Mouse (Mus musculus): ENCODE measurements at regions not wholly inside any gene's neighbourhood (a gene's known extent, or its start where the extent isn't known, plus 50 kb on each side); places are given as distances from the start of the nearest gene placed in this dataset.
"Not testable (repeated sequence)": the region's sequence is repeated elsewhere in the genome, so short reads cannot be mapped to it uniquely, and the experiment has no call there.

- DNase-seq: no peak
Measured at GRCm38 (mm10) chr5:91822844-91823576, 139.9 kb downstream of the Rchy1 start.

- no peak for DNase-seq
Measured at GRCm38 (mm10) chr5:91818800-91819199, 144.1 kb downstream of the Rchy1 start.

DNA sequence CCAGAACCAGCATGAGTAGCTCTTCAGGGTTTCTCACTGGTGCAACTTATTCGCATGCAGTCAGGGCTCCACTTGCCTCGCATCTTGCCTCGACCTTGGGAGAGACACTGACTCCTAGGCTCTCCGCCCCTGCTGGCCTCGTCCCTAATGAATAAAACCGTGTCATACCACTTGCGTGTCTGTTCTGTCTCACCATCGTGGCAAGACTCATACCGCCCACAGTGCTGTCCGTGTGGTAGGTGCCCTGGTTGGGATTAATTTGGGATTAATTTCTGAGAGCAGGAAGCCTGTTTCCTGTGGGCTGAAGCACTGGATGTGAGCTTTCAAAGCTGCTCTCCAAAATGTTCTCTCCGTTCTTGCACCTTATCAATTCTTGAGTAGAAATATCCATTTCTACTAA is 144.7 kb downstream of the Rchy1 start:
- no peak for DNase-seq

DNA sequence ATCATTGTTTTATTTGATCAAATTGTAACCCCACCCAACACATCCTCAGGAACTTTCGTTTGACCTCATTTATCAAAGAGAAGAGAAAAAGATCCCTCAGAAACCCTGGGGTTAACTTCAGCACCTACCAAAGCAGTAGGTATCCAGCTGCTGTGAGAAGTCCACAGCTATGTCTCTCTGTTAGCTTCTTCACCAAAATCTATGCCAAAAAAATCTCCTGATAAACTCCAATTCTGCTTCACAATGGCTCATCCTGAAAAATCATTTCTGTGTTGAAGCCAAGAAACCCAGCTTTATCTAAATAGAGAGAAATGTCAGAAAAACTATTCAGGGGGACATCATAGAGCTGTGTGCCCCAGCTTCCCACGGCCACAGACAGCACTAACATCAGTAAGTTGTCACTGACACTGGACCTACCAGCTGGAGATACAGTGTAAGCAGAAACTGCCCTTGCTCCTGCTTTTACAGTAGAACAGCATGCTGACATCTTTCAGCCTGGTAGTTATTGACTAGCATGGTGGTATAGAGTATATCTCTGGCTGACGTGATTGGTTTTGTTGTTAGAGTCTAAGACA is 146.4 kb downstream of the Rchy1 start:
- DNase-seq: no peak

GRCm38 (mm10) chr5:91814956-91815355 is 147.9 kb downstream of the Rchy1 start:
- no peak for DNase-seq

GRCm38 (mm10) chr5:91814417-91814762 is 148.5 kb downstream of the Rchy1 start:
- DNase-seq: no peak

- DNase-seq: no peak
Measured at GRCm38 (mm10) chr5:91813547-91814416, 149.1 kb downstream of the Rchy1 start.

- DNase-seq: no peak
Measured at GRCm38 (mm10) chr5:91807070-91808065, 155.5 kb downstream of the Rchy1 start.

DNA sequence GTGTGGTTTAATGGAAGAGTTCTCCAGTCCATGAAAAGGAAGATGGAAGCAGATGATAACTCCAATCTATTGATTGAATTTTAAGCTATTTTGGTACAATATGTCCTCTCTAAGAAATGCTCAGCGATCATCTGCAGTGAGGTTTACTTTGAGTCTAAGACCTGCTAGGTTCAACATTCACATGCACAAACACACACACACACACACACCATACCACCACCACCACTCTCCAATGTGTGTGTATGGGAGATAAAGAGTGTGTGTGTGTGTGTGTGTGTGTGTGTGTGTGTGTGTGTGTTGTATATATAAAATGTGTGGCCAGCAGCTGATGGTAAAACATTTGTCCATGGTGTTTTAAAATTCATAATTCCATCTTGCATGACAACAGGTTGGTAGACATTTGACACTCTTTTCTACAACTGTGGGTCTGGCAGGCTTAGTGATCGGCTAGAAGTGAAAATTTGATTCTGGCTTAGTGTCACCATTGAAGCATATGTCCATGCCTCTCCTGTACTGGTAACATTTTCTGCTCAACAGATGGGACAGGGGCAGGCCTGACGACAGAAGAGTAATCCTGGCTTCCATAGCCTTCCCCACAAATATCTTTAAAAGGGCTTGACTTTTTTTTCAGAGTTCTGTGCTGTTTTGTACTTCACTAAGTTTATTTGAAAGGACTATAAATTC is 161.4 kb downstream of the Rchy1 start:
- DNase-seq: no peak

- DNase-seq: no peak
Measured at GRCm38 (mm10) chr5:91797362-91797761, 165.5 kb downstream of the Rchy1 start.

DNA sequence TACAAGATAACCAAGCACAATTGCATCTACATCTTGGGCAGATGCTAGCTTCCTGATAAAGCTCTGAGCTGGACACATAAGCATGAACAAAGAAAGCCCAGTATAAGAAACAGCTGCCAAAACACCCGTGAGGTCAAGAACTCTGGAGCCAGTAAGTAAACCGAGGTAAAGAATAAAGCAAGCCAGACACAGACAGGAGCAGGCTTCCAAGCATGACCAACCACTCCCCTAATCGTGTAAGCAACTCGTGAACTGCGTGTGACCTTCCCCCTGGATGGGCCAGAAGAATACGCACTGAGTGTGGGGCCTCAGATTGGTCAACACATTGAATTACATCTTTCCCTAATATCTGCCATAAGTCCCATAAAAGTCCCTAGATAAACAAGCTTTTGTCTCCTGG is 170.1 kb downstream of the Rchy1 start:
- DNase-seq: no peak

GRCm38 (mm10) chr5:91790412-91790811 is 172.5 kb downstream of the Rchy1 start:
- DNase-seq: no peak

DNA sequence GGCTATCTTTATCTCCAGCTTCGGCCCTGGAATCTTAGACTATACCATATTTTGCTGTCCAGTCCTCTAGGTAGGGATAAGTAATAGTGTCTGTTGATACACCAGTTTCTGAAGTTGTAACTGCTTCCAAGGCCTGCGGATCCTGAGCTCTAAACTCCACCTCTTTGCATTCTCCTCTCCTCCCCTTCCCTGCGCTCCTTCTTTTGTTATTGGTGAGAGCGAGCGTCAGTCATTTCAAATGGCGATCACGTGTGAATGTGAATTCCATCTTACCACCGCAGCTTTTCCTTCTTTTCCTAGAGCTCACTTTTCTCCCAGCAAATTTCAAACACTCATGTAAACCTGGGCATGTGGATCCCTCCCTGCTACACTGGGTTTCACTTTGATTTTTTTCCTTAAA is 178.9 kb downstream of the Rchy1 start:
- no peak for DNase-seq

DNA sequence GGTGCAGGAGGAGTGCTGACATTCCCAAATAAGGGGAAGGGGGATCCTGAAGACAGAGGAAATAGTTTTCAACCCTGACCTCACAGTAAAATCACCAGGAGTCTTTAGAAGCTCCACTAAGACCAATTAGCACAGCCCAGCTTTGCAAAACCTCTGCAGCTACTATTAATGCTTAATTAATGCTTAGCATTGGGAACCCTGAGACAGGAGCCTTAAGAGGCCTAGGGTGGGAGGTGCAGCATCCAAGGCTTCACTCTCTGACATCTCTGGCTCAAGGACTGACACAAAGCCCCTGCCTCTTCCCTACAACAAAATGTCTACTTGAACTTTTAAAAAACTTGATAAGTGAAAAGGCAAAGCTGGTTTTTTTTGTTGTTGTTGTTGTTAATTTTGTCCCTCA is 185.9 kb downstream of the Rchy1 start:
- no peak for DNase-seq

- no peak for DNase-seq
Measured at GRCm38 (mm10) chr5:91774065-91774464, 188.8 kb downstream of the Rchy1 start.

DNA sequence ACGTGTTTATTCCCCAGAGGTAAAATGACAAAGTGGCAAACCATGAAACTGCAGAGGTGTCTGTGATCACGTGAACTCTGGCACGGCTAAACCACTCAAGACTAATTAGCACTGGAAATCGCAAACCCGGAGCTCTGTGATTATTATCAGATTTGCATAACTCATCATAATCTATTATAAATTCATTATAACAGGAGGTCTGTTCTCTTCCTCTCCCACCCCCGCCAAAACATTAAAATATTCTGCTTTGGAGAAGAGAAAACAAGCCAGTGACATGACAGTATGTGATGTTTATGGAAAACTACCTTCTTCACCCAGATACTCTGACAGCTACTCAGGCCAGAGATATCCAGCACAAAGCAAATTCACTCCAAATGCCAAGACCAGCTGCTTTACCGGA is 195.0 kb downstream of the Rchy1 start:
- no peak for DNase-seq

- no peak for DNase-seq
Measured at GRCm38 (mm10) chr5:91767060-91767459, 195.8 kb downstream of the Rchy1 start.

- DNase-seq: no peak
Measured at GRCm38 (mm10) chr5:91764621-91765020, 198.2 kb downstream of the Rchy1 start.

GRCm38 (mm10) chr5:91762589-91762988 is 200.3 kb downstream of the Rchy1 start:
- no peak for DNase-seq

DNA sequence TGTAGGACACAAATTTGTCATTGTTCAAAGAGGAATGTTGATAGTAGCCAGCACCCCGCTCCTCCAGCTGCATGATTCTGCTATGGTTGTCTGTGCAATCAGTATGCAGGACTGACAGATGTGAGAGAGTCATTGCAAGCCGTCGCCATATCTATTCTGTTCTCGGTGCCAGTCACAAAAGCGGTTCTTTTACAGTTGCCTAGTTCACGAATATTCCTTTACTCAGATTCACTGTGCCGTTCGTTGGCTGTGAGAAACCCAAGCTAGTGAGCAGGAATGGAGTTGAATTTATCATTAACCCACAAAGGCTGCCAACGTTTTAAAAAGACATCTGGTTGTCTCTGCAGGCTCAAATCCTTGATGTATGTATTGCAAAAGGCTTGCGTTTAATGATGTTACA is 206.9 kb downstream of the Rchy1 start:
- DNase-seq: no peak

DNA sequence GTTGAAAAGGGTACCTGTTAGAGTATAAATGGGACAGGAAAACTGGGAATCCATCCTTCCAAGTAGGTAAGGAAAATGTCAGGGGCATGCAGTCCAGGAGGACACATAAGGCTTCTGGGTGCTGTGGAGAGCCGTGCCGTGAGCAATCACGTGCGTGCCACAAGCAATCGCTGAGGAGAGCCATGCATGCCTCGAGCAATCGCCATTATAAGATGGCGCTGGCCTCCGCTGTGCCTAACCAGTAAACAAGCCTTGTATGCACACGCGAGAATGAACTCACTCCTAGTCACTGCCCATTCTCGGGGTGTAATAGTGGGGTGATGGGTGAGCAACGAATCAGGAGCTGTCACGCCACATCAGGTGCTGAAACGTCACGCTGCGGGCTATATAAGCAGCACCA is 210.0 kb downstream of the Rchy1 start:
- not testable (repeated sequence) for DNase-seq

DNA sequence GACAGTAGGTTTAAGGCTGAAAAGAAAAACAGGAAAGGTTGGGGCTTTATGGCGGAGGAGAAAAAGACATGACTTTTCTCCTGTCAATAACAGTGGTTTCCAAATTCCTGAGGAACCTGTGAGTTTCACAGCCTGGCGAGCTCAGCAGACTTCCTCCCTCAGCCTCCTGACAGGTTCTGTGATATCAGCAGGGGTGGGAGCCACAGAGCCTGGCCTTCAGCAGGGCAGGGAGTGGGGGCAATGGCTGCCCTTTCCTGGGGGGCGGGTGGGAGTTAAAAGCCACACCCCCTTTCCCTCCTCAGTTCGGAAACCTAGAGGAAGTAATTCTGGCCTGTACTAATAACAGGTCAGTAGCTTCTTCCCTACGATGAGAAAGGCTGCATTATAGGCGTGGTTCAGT is 211.7 kb downstream of the Rchy1 start:
- DNase-seq: no peak
